Mouse (Mus musculus) common myeloid progenitor, adult 5-6 weeks (primary cell): ENCODE data around the gene Tmem212. TPM values are rescaled to one million over a fixed set of nuclear protein-coding genes. Genes with fewer than 3 reads are reported as not detected.

Experiments used
- ATAC-seq: replicated peaks from 2 replicates; pipeline ENCODE4 v1.8.0; 2016; ENCODE audit warnings: low read depth, mild to moderate bottlenecking, moderate TSS enrichment, inconsistent platforms; ENCODE audit not compliant: poor library complexity, severe bottlenecking
- total RNA-seq: library from RNA; stranded (forward); fragments of 200-1000, 187-1606 nt; gene quantifications from 2 replicates; pipeline ENCODE4 v1.2.3, GENCODE M21; 2017

Gene Tmem212
- total RNA-seq, 1 experiment from 2014 or later, result not detected

GRCm38 (mm10) chr3:27901846-27902245, 5.7 kb upstream of the Tmem212 start:
- no peak for ATAC-seq

GRCm38 (mm10) chr3:27899012-27899726, 3.0 kb upstream of the Tmem212 start:
- ATAC-seq, result peak; percentile 23; the same call in 1 of the 2 replicates

- peak; percentile 91 for ATAC-seq
Observed at GRCm38 (mm10) chr3:27898178-27898577, 2.0 kb upstream of the Tmem212 start.

GRCm38 (mm10) chr3:27886578-27886977, 9.6 kb downstream of the Tmem212 start:
- ATAC-seq, result no peak

GRCm38 (mm10) chr3:27885585-27885984, 10.6 kb downstream of the Tmem212 start:
- ATAC-seq, result no peak

GRCm38 (mm10) chr3:27881897-27882835, 14.0 kb downstream of the Tmem212 start:
- ATAC-seq, result peak; percentile 52; the same call in 1 of the 2 replicates

- ATAC-seq, result no peak
Observed at GRCm38 (mm10) chr3:27878854-27879610, 17.1 kb downstream of the Tmem212 start.

- no peak for ATAC-seq
Observed at GRCm38 (mm10) chr3:27873268-27874073, 22.7 kb downstream of the Tmem212 start.

- ATAC-seq, result no peak
Observed at GRCm38 (mm10) chr3:27872429-27872828, 23.7 kb downstream of the Tmem212 start.

GRCm38 (mm10) chr3:27871891-27872290, 24.3 kb downstream of the Tmem212 start:
- no peak for ATAC-seq

- ATAC-seq, result no peak
Observed at GRCm38 (mm10) chr3:27871371-27871770, 24.8 kb downstream of the Tmem212 start.

- ATAC-seq, result no peak
Observed at GRCm38 (mm10) chr3:27868681-27869080, 27.5 kb downstream of the Tmem212 start.

- no peak for ATAC-seq
Observed at GRCm38 (mm10) chr3:27867731-27868130, 28.4 kb downstream of the Tmem212 start.

GRCm38 (mm10) chr3:27862821-27863740, 33.1 kb downstream of the Tmem212 start:
- peak; percentile 84 for ATAC-seq

- ATAC-seq, result no peak
Observed at GRCm38 (mm10) chr3:27861601-27862000, 34.6 kb downstream of the Tmem212 start.

GRCm38 (mm10) chr3:27861086-27861485, 35.1 kb downstream of the Tmem212 start:
- ATAC-seq, result no peak

- ATAC-seq, result no peak
Observed at GRCm38 (mm10) chr3:27859161-27859561, 37.0 kb downstream of the Tmem212 start.

- ATAC-seq, result no peak
Observed at GRCm38 (mm10) chr3:27858441-27859115, 37.6 kb downstream of the Tmem212 start.
